Mouse (Mus musculus): ENCODE data around the gene H2afy.
"Not testable (repeated sequence)": the region's sequence is repeated elsewhere in the genome, so short reads cannot be mapped to it uniquely, and the experiment has no call there.

Gene H2afy

GRCm38 (mm10) chr13:56069643-56070042 lies 66.5 kb downstream of the H2afy start:
- no peak for DNase-seq

DNA sequence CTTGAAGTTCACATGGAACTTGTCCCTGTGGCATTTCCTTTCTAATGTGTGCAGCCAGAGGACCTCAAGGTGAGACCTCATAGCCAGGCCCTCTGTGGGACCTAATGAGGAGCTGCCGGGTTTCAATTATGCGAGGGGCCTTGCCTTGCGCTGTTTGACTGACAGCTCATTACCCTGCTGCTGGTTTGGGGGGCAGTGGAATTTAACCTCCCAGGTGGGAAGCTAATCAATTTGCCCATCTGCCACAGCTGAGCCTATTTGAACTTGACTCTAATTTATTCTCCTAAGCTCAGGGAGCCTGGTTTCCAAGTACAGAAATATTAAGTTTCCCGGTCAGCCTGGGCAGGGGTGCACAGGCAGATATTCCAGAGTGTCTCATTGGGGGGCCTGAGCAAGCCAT lies 67.6 kb downstream of the H2afy start:
- DNase-seq = no peak

GRCm38 (mm10) chr13:56066904-56067303 lies 69.3 kb downstream of the H2afy start:
- no peak for DNase-seq

- no peak for DNase-seq
Measured at GRCm38 (mm10) chr13:56066152-56066551, 70.0 kb downstream of the H2afy start.

DNA sequence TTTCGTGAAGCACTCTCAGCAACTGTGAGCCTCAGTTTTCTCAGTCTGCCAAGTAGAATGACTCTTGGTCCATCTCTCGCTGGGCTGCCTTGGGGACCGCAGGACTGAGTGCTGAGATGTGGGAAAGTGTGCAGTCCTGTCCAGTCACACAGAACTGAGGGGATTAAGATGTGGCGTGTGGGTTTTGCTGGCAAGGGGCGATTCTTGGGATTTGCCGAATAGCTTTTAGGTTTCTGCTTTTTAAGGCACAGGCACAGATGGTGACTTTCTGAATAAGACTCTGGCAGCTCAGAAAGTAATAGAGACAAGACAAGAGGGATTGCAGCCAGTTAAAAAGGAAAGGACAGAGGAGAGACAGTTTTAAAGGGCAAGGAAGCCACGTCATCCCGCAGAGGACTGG lies 78.4 kb downstream of the H2afy start:
- DNase-seq = no peak

DNA sequence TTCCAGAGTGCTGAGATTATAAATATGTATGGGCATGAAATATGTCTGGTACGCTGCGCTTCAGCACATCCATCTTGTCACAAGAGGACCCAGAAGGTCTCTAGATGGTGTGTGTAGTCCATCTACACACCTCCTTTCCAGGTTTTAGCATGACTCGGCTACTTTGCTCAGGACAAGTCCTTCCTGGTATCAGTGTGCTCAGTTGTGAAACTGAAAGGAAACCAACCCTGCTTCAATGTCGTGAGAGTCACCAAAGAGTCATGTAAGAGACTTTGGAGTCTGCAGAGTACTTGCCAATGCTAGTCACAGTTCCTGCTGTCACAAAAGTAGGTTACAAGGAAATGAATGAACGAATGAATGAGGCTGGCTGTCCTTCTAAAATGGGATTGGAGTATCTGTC lies 80.4 kb downstream of the H2afy start:
- no peak for DNase-seq

DNA sequence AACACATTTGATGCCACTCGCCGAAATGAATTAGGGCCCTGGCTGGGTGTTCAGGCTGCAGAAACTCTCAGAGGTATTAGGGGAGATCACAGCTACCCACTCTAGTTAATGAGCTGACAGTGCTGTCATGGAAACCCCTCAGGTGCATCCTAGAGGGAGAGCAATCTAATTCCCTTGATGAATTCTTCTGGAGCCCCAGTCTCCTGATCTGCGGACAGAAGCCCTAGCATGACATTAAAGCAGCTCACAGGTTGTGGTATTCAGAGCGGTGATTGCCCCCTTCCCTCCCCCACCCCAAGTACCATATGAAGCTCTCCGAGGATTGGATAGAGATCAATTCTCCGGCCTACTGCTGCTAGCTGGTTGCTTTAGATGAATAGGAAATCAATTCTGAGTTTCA lies 82.1 kb downstream of the H2afy start:
- DNase-seq = no peak

GRCm38 (mm10) chr13:56052781-56053180 lies 83.4 kb downstream of the H2afy start:
- DNase-seq = no peak

- DNase-seq = no peak
Measured at GRCm38 (mm10) chr13:56050246-56050645, 85.9 kb downstream of the H2afy start.

DNA sequence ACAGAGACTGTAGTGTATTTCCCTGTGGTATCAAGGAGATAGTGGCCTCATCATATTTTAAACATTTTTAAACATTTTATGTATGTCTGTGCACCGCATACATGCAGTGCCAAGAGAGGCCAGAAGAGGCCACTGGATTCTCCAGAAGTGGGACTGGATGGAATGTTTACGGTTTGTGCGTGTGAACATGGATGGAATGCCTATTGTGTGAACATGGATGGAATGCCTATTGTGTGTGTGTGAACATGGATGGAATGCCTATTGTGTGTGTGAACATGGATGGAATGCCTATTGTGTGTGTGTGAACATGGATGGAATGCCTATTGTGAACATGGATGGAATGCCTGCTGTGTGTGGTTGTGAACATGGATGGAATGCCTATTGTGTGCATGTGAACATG lies 93.9 kb downstream of the H2afy start:
- no peak for DNase-seq

GRCm38 (mm10) chr13:56040621-56041020 lies 95.5 kb downstream of the H2afy start:
- no peak for DNase-seq

DNA sequence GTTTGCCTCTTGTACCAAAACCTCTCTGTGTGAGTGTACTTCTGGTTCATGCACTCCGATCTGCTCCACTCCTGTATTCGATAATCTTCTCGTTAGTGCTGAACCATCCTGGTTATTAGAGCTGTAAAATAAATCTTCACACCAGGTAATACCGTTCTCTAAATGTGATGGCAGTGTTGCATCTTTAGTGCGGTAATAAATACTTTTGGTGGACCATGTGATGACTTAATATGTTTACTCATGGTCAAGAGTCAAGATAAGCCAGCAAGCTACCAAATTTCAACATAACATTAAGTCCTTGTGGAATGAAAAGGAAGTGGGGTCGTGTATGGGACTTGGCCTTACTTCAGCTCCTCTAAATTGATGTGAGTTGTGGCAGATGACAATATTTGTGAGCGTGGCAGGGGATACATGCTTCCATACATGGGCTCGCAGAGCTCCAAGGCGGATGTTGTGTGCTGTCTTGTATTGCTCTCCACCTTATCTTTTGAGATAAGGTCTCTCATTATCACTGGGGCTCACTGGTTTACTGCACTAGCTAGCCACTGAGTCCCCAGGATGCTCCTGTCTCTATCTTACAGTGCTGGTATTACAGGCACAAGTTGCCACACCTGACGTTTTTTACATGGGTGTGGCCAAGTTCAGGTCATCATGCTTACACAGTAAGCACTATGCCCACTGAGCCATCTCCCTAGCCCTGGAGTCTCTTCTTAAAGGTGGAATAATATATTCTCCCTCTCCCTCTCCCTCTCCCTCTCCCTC lies 96.4 kb downstream of the H2afy start:
- DNase-seq = no peak

DNA sequence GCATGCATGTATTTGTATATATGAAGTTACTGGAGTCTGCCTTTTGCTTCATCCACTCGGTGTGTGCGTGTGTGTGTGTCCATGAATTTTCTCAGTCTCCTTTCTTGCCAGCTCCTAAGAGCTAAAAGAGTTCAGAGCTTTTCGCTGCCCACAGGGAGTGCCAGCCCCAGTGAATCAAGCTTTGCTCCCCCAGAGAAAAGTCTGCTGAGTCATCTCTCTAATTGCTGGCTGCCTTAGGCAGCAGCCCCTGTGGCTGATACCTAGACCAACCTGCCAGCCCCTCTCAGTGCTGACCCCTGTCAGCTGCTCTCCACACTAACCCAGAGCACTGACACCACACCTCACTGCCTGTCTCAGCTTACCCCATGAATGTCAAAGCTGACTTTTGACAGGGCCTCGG lies 107.2 kb downstream of the H2afy start:
- DNase-seq = no peak

DNA sequence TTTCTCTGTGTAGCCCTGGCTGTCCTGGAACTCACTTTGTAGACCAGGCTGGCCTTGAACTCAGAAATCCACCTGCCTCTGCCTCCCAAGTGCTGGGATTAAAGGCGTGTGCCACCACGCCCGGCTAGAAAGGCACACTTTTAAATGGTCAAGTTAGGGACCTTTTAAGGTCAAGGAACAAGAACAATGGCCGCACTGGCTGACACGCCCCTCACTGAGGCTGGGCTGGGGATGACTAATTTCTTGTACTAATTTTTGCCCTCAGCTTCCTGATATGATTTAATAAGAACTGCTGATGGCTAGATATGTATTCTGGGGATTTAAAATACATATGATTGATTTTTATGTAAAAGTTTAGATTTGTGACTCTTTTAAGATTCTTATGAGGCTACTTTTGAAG lies 108.2 kb downstream of the H2afy start:
- DNase-seq = not testable (repeated sequence)

DNA sequence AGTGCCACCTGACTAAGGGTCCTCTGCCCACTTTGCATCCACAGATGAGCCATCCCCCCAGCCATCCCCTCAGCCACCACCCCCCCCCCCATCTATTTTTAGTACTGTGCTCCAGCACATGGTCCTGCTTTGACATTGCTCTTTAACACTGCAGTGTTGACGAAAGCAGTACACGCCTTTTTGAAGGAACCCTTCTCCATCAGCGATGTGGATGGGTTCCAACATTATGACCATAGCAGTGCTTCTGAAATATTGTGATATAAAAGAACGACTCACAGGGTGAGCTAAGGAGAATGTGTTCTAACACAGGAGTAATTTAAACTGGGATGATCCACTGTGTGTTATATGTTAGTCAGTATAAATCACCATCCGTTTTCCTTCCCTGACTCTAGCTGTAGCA lies 109.5 kb downstream of the H2afy start:
- no peak for DNase-seq

DNA sequence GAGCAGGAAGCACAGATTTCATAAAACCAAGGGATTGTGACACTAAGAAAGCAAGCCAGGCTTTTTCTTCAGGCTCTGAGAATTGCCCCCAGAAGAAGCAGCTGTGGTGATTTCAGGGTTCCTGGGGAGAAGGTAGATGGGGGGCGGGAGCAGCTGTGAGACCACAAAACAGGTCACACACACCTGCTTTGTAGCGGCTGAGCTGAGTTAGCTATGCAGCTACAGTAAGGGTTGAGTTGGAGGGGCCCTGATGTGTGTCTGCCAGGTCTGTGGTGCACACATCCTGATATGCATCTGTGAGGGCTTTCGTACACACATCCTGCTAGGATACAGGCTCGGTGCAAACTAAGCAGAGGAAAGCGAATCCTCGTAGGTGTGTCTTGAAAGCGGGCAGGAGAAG lies 110.1 kb downstream of the H2afy start:
- DNase-seq = no peak

DNA sequence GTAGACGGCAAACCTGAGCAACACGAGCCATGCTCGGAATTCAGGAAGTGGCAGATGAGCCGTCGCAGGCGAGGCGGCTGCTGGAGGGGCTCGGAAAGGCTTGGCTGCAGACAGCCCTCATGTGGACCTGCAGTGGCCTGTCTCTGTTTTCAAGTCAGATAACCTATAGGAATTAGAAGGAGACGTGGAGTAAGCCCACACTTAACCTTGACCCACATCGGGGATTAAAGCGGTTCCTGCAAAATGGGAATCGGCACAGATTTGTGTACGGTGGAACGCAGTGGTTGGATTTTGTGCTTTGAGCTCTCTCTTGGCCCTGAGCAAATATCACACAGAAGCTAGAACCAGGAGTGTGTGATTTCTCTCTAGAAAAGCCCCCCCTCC lies 111.1 kb downstream of the H2afy start:
- no peak for DNase-seq

GRCm38 (mm10) chr13:56024410-56025026 lies 111.6 kb downstream of the H2afy start:
- DNase-seq = peak; percentile 18

All from lung, postnatal 10 days (tissue).